Mouse (Mus musculus): ENCODE results near the gene Washc2.

DNA sequence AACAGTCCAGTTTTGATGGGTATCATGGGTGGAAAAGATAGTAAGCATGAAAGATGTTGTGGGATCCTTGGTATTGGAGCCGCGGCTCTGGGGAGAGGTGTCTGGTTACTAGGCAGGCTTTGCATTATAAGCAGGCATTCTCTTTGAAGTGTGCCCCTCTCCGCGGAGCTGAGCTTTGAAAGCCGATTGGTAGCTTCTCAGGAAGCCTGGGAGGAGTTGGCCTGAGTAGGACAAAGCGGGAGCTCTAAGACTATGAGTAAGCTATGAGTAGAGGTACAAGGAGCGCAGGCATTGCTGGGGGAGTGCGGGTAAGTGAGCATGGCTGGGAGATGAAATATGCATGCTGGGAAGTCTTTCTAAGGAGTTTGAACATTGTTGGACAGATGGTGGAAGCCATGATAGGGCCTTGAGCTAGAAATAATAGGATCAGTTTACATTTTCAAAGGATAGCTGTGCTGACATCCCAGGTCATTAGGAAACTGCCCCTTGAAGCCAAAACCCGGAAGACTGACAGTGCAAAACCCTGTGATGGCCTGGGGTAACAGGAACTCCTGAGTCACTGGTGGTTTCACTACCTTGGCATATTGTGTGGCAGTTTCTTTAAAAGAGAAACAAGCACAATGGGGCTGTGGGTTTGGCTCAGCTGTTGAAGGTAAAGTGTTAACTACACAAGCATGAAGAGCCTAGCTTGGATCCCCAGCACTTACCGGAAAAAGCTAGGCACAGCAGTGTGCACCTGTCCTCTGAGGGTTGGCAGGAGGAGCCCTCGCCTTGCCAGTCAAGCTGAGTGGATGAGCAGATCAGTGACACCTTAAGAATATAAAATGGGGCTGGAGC is 58.7 kb downstream of the Washc2 start:
- no peak for TF ChIP-seq POLR2A (IDR thresholded peaks at IDR 0.05; ENCODE audit: low read depth, low read length)
- TF ChIP-seq CTCF (conservative IDR thresholded peaks at IDR 0.05; ENCODE audit: insufficient read depth, insufficient read length, low read depth, low read length), result no peak

Data from kidney, adult 2 months (tissue).